Mouse (Mus musculus) cerebellum, adult 2 months (tissue): ENCODE measurements around the gene Hpcal4. TPM values are rescaled to one million over a fixed set of nuclear protein-coding genes. Genes with fewer than 3 reads are reported as not detected.

Experiments used
- DNase-seq, 2 experiments: peaks; one replicate each; pipeline ENCODE4 v3.0.0; 2021
- H3K27ac ChIP-seq: fragments of 200-500 bp; 2 replicates; pipeline ENCODE4 v1.5.1; 2012; ENCODE audit warnings: low read length, control low read depth, inconsistent platforms; ENCODE audit not compliant: insufficient read depth
- H3K27me3 ChIP-seq: fragments of 200-500 bp; 2 replicates; pipeline ENCODE4 v1.6.1; 2012; ENCODE audit warnings: inconsistent platforms, mild to moderate bottlenecking, low read length, moderate library complexity; ENCODE audit not compliant: control insufficient read depth, insufficient read depth
- H3K4me1 ChIP-seq: fragments of 200-500 bp; 2 replicates; pipeline ENCODE4 v1.6.1; 2011; ENCODE audit warnings: low read length; ENCODE audit not compliant: control insufficient read depth, insufficient read depth
- H3K4me3 ChIP-seq: fragments of 200-500 bp; replicated peaks from 2 replicates; pipeline ENCODE3; 2011; ENCODE audit warnings: mild to moderate bottlenecking, low read depth, low read length, control low read depth; ENCODE audit not compliant: insufficient read depth
- CTCF ChIP-seq: fragments of 200-500 bp; IDR thresholded peaks from 2 replicates; pipeline ENCODE4 v1.5.1; 2011; ENCODE audit warnings: low read depth, mild to moderate bottlenecking, control low read depth, low read length, moderate library complexity, borderline replicate concordance; ENCODE audit not compliant: insufficient read depth
- POLR2A ChIP-seq: fragments of 200-500 bp; IDR thresholded peaks from 2 replicates; pipeline ENCODE4 v1.6.1; 2011; ENCODE audit warnings: low read length, control low read depth, borderline replicate concordance; ENCODE audit not compliant: insufficient read depth
- WGBS: fragments of 180-500 bp; shearing (Covaris S2); methylation state at CpG from one replicate; pipeline ENCODE4 v1.1.7; 2018; 5-methylcytosine and 5-hydroxymethylcytosine counted together
- polyA plus RNA-seq: library from polyadenylated mRNA; depleted of rRNA; stranded (reverse); fragments of >200 nt; gene quantifications from 2 replicates; pipeline ENCODE4 v1.2.3, GENCODE M21; 2012

The Hpcal4 gene
- polyA plus RNA-seq, 1 experiment, result 23.9 TPM

DNA sequence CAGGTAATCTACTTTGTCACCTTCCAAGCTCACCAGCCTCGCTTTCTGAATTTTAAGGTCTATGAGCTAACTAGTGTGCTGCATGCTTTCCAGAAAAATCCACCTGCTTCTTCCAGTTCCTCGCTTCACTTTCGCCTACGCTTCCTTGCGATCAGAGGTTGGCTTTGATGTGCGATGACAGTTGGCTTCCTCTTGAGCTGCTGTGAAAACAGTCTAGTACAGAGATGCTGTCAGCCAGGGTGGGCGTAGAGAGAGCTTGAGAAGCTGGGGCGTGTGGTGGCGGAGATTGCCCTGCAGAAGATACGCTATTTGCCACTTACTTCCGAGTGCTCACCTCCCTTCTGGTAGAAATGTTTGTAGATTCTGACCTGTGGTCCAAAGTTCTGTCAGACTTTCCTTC is 9.3 kb downstream of the Hpcal4 start:
- DNase-seq, result no peak
- TF ChIP-seq POLR2A (no peak), CTCF (no peak)
- no peak overlapping the region for H3K4me3 ChIP-seq
- H3K27me3 ChIP-seq, result no peaks in the 10 kb centered on the region
- WGBS, result 84% methylated on average over 11 of the region's 11 CpGs
- H3K27ac ChIP-seq, result no peak overlapping the region
- no peaks in the 10 kb centered on the region for H3K4me1 ChIP-seq

DNA sequence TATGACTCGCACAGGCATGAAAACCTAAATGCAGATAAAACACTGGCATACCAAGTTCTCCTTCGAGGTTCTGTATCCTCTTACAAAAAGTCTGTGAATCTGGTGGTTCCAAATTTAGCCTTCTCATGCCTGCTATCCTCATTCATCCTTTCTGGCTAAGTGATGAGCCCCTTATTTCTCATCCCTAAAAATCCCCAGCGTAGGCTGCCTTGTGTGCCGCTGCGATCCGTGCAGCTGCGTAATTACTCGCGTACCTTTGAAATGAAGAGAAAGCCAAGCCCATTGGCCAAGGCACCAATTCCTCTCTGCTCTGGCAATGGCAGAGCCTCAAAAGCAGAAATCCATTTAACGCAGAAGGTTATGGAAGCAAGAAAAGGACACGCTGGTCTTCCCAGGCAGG is 10.8 kb downstream of the Hpcal4 start:
- no peaks in the 10 kb centered on the region for H3K27me3 ChIP-seq
- no peak overlapping the region for H3K4me3 ChIP-seq
- no peak for DNase-seq
- TF ChIP-seq CTCF (no peak), POLR2A (no peak)
- 89% methylated on average over 11 of the region's 11 CpGs for WGBS
- H3K4me1 ChIP-seq, result no peaks in the 10 kb centered on the region
- H3K27ac ChIP-seq, result no peak overlapping the region

DNA sequence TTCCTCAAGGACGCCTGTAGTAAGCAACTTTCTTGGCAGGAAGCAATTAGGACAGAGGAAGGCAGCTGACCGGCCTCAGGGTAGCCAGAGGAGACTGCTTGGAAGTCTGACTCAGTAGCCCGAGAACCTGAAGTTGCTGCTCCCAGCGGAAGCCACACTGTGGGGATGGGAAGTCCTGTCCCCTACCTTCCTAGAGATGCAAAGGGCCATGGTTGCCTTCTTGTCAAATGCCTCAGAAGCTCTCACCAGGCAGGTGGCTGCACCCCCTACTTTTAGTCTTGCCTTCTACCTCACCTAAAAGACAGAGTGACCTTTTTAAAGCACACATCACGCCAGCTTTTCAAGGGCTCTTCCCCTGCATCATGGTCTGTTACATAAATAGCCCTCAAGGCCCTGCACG is 13.7 kb downstream of the Hpcal4 start:
- Histone ChIP-seq H3K4me1 (peaks cover 3% of the 10 kb centered on the region; the same call in 1 of the 2 replicates), H3K27ac (no peak overlapping the region), H3K4me3 (no peak overlapping the region), H3K27me3 (no peaks in the 10 kb centered on the region)
- DNase-seq, result no peak
- TF ChIP-seq CTCF (no peak), POLR2A (no peak)
- WGBS, result 61% methylated on average over 6 of the region's 6 CpGs

DNA sequence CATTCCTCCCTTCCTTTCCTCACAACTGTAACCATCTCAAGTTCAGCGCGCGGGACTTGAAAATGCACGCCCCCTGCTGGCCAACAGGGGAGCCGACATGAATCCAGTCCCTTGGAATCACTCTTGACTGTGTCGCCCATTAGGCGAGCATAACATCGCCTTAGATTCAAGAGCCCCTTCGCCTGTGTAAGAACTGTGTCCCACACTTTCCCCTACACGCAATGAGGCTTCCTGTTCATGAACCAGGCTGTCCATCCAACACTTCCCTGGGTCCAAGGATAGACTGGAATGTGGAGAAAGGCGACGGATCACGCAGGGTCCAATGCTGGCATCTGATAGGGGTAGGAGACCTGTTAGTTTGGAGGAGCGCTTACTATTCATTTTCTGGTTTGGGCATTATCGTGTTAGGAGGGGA is 17.8 kb downstream of the Hpcal4 start:
- H3K4me3 ChIP-seq, result peak overlapping the region; percentile 77
- no peaks in the 10 kb centered on the region for H3K27me3 ChIP-seq
- WGBS, result under 1% methylated on average over 15 of the region's 15 CpGs
- peaks cover 8% of the 10 kb centered on the region for H3K4me1 ChIP-seq
- DNase-seq, result peak; percentile 79 to 84
- peak overlapping the region; percentile 69 for H3K27ac ChIP-seq
- peak; percentile 49; the same call in 1 of the 2 replicates for TF ChIP-seq POLR2A
- TF ChIP-seq CTCF, result peak; percentile 80

GRCm38 (mm10) chr4:123201186-123202093 is 18.4 kb downstream of the Hpcal4 start, which contains the start of gene Nt5c1a:
Gene Nt5c1a, plus strand, starts transcription at chr4:123201504.
- peaks cover 8% of the 10 kb centered on the region for H3K4me1 ChIP-seq
- no peaks in the 10 kb centered on the region for H3K27me3 ChIP-seq
- peak; percentile 76 to 78 for DNase-seq
- H3K27ac ChIP-seq, result peak within 1 kb of the TSS; percentile 90
- WGBS, result under 1% methylated on average over 58 of the region's 58 CpGs
- TF ChIP-seq POLR2A, result no peak
- TF ChIP-seq CTCF, result no peak
- H3K4me3 ChIP-seq, result peak within 1 kb of the TSS; percentile 77

DNA sequence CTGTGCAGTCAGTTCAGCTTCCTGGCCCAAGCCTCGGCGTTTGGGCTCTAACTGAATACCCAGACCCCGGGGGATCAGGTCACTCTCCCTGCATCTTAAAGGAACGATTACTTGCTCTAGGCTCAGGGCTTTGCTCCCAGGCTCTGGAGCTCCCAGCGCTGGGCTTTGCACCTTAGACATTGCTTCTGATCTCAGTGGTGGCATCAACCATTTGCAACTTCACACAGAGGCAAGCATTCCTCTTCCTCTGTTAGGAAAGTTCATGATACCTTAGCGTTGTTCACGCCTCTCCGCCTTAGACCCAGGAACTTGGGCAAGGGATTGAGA is 19.0 kb downstream of the Hpcal4 start:
- Histone ChIP-seq H3K4me3 (peak overlapping the region; percentile 77), H3K27ac (peak overlapping the region; percentile 90; the same call in 1 of the 2 replicates), H3K27me3 (no peaks in the 10 kb centered on the region), H3K4me1 (peaks cover 8% of the 10 kb centered on the region)
- TF ChIP-seq POLR2A (no peak), CTCF (no peak)
- WGBS, result 17% methylated on average over 8 of the region's 8 CpGs
- DNase-seq, result no peak

DNA sequence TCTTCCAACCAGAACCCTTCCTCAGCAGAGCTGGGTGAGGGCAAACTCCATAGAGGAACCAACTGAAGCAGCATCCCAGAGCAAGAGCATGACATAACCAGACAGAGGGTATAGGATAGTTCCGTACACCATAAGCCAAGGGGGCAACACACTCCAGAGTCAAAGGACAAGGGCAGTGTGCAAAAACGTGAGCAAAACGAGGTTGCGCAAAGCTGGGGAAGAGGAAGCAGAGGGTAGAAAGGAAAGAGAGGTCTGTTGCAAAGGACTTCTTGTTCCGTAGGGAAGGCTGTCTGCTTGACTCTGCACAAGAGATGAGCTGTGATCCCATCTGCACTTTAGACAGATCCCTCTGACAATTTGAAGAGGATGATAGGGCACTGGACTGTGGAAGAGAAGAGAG is 24.3 kb downstream of the Hpcal4 start:
- no peak for DNase-seq
- no peak for TF ChIP-seq CTCF
- no peak for TF ChIP-seq POLR2A

DNA sequence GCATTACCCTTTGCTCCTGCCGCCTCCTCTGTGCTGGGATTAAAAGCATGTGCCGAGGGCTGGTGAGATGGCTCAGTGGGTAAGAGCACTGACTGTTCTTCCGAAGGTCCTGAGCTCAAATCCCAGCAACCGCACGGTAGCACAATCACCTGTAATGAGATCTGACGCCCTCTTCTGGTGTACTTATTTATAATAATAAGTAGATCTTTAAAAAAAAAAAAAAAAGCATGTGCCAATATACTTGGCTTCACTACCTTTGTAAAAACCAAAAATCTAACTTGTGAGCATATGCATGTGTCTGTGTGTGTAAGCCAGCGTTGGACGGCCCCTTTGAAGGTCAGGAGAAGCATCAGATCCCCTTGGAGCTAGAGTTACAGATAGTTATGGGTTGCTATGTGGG is 28.0 kb downstream of the Hpcal4 start:
- 67% methylated on average over 8 of the region's 8 CpGs for WGBS

More for the DNA sequence above, 24.3 kb downstream of the Hpcal4 start:
- Histone ChIP-seq H3K4me3 (no peak overlapping the region), H3K4me1 (peaks cover 6% of the 10 kb centered on the region; the same call in 1 of the 2 replicates), H3K27me3 (no peaks in the 10 kb centered on the region), H3K27ac (no peak overlapping the region)
- 80% methylated on average over 5 of the region's 5 CpGs for WGBS

More for the DNA sequence above, 28.0 kb downstream of the Hpcal4 start:
- H3K27me3 ChIP-seq, result no peaks in the 10 kb centered on the region
- no peak for DNase-seq
- no peaks in the 10 kb centered on the region for H3K4me1 ChIP-seq
- no peak overlapping the region for H3K4me3 ChIP-seq
- no peak for TF ChIP-seq CTCF
- no peak for TF ChIP-seq POLR2A
- no peak overlapping the region for H3K27ac ChIP-seq
